Mouse (Mus musculus): ENCODE results near the gene Cd300ld3.
A peak's percentile ranks its signal among the peaks of the same experiment; 100 is the strongest.

The Cd300ld3 gene

GRCm38 (mm10) chr11:115048259-115048658, at the start of gene Cd300ld3:
TSS of gene Cd300ld3 (minus strand) at chr11:115048409.
- no peak for DNase-seq (ENCODE audit: low spot score in 2 of 2)

GRCm38 (mm10) chr11:115092140-115092539, 43.9 kb upstream of the Cd300ld3 start:
- no peak for DNase-seq (ENCODE audit: low spot score in 2 of 2)

GRCm38 (mm10) chr11:115091362-115091901, 43.2 kb upstream of the Cd300ld3 start, which contains the start of gene Rab37:
TSS of gene Rab37 (plus strand) at chr11:115091431.
- DNase-seq (ENCODE audit: low spot score in 2 of 2) = no peak

- DNase-seq (ENCODE audit: low spot score in 2 of 2) = no peak
Measured at GRCm38 (mm10) chr11:115089853-115090252, 41.6 kb upstream of the Cd300ld3 start.

- no peak for DNase-seq (ENCODE audit: low spot score in 2 of 2)
Measured at GRCm38 (mm10) chr11:115086213-115086612, 38.0 kb upstream of the Cd300ld3 start.

GRCm38 (mm10) chr11:115085064-115085463, 36.9 kb upstream of the Cd300ld3 start:
- no peak for DNase-seq (ENCODE audit: low spot score in 2 of 2)

- no peak for DNase-seq (ENCODE audit: low spot score in 2 of 2)
Measured at GRCm38 (mm10) chr11:115084595-115084994, 36.4 kb upstream of the Cd300ld3 start.

GRCm38 (mm10) chr11:115083376-115084139, 35.3 kb upstream of the Cd300ld3 start:
- DNase-seq (ENCODE audit: low spot score in 2 of 2) = peak in 1 of 2 experiments; percentile 64

GRCm38 (mm10) chr11:115082196-115082595, 34.0 kb upstream of the Cd300ld3 start:
- DNase-seq (ENCODE audit: low spot score in 2 of 2) = no peak

- DNase-seq (ENCODE audit: low spot score in 2 of 2) = no peak
Measured at GRCm38 (mm10) chr11:115081373-115081772, 33.2 kb upstream of the Cd300ld3 start.

- peak; percentile 27 to 45 for DNase-seq (ENCODE audit: low spot score in 2 of 2)
Measured at GRCm38 (mm10) chr11:115080886-115081285, 32.7 kb upstream of the Cd300ld3 start.

GRCm38 (mm10) chr11:115078680-115079079, 30.5 kb upstream of the Cd300ld3 start:
- DNase-seq (ENCODE audit: low spot score in 2 of 2) = no peak

GRCm38 (mm10) chr11:115077436-115077835, 29.2 kb upstream of the Cd300ld3 start:
- no peak for DNase-seq (ENCODE audit: low spot score in 2 of 2)

GRCm38 (mm10) chr11:115075859-115076258, 27.6 kb upstream of the Cd300ld3 start:
- no peak for DNase-seq (ENCODE audit: low spot score in 2 of 2)

- no peak for DNase-seq (ENCODE audit: low spot score in 2 of 2)
Measured at GRCm38 (mm10) chr11:115075407-115075806, 27.2 kb upstream of the Cd300ld3 start.

GRCm38 (mm10) chr11:115073002-115073401, 24.8 kb upstream of the Cd300ld3 start:
- DNase-seq (ENCODE audit: low spot score in 2 of 2) = no peak

GRCm38 (mm10) chr11:115071631-115072294, 23.6 kb upstream of the Cd300ld3 start:
- no peak for DNase-seq (ENCODE audit: low spot score in 2 of 2)

GRCm38 (mm10) chr11:115071015-115071551, 22.9 kb upstream of the Cd300ld3 start:
- DNase-seq (ENCODE audit: low spot score in 2 of 2) = no peak

- no peak for DNase-seq (ENCODE audit: low spot score in 2 of 2)
Measured at GRCm38 (mm10) chr11:115066768-115067167, 18.6 kb upstream of the Cd300ld3 start.

- DNase-seq (ENCODE audit: low spot score in 2 of 2) = no peak
Measured at GRCm38 (mm10) chr11:115062077-115062476, 13.9 kb upstream of the Cd300ld3 start, which contains the start of gene Cd300e. TSS of gene Cd300e (minus strand) at chr11:115062177.

GRCm38 (mm10) chr11:115059797-115060196, 11.6 kb upstream of the Cd300ld3 start:
- DNase-seq (ENCODE audit: low spot score in 2 of 2) = no peak

GRCm38 (mm10) chr11:115058701-115059100, 10.5 kb upstream of the Cd300ld3 start:
- no peak for DNase-seq (ENCODE audit: low spot score in 2 of 2)
